Mouse (Mus musculus) brain, embryonic 18.5 days (tissue): ENCODE data around the gene Slc35c2.

ENCODE experiments used
- DNase-seq: peaks from one replicate; pipeline ENCODE4 v3.0.0-alpha.2; 2012; ENCODE audit warnings: low read depth, low spot score

Slc35c2 gene

DNA sequence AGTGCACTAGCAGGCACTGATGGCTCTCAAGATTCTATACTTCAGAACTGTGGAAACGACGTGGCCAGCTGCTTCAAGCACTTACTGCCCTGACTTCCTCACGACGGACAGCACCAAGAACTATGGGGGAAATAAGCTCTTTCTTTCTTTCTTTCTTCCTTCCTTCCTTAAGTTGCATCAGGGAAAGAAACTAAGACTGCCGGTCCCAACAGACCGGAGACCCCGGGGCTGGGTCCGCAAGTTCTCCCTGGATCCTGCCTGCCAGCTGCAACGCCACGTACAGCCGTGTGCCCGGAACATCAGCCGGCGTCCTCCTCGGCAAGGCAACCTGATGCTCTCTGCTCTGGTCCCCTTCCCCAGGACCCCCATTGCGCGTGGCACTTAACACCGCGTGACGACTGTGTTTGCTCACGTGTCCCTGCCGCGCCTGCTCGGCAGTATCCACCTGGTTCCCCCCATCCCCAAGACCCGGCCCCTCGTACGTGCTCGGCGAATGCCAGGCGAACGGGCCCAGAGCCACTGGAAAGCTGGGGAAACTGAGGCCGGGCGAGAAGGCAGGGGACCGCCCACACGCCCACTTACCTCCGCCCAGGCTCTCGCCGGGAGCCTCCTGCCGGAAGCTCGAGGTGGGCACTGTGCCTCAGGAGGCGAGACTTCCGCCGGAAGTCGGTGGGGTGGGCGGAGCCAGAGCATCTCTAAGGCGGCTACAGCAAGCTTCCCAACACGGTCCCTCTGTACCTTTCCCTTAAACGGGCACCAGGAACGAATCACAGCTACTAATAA lies at the start of gene Slc35c2:
Slc35c2 (minus strand) TSS at position 668 of the 783 bp plus-strand sequence.
- peak; percentile 79 for DNase-seq

DNA sequence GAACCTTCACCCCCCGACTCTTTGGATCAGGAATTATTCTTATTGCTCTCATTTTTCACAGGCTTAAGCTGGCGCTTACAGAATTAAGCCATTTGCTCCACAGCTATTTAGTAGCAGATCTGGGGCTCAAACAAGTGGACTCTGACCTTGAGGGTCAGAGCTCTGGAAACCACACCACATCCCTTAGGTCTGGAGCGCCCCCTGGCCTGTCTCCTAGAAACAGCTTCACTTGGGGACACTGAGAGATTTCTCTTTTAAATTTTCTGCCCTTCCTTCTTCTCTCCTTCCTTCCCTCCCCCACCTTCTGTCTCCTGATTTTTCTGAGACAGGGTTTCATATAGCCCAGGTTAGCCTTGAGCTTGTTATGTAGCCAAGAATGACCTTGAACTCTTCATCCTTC lies 49.5 kb upstream of the Slc35c2 start:
- DNase-seq, result no peak

DNA sequence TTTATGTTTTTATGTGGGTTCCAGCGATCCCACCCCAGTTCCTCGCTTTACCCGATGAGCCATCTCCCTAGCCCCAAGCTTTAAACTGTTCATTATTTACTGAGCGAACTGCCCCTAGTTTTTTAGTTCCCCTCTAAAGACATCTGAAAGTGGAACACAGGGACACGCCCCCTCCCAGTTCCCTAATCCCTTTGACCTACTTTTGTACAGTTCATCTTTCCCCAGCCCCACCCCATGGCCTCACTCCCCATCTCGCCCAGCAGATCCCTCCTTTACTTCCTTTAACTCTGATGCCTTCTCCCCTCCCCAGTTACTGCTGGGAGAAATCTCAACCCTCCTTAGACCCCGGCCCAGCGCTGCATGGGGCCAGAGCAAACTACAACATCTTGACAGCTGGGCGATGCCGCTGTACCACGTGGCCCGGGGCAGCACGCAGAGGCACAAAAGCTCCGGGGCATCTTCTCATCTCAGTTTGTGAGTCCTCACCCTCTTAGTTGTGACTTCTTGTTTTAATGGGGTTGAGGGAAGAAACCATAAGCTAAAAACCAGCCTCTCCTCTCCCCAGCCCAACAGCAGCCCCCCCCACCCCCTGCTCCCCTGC lies 45.0 kb upstream of the Slc35c2 start:
- no peak for DNase-seq

DNA sequence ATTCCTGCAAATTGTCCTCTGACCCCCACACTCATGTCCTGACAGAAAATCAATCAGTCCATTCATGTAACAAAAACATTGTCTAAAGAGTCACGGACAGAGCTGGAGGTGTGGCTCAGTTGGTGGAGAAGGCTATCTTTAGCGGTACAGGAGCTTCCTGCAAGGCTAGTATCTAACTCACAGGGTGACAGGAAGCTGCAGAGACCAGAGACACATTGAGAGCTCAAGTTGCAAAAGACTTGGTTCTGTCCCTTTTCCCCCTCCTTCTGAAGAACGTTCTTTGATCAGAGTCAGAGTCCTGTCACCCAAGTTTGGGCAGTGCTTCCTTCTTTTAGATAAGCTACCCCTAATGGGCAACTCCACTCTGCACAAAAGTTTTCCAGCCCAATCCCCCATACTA lies 42.0 kb upstream of the Slc35c2 start:
- DNase-seq, result no peak

DNA sequence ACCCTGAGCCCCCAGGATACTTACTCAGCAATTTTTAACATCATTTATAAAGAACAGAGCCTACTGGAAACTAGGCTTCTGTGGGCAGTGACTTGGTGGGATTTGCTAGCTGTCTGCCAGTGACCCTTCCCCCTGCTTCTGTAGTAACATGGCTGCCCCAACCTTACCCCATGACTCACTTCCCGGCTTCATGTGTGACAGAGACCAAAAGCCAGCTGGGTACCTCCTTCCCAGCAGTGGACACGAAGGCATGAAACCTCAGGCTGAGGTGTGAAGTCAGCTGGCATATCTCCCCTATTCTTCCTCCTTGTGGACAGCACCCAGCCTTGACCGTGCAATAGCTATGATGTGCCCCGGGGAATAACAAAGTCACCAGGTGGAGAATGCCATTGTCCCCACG lies 41.1 kb upstream of the Slc35c2 start:
- DNase-seq, result no peak

DNA sequence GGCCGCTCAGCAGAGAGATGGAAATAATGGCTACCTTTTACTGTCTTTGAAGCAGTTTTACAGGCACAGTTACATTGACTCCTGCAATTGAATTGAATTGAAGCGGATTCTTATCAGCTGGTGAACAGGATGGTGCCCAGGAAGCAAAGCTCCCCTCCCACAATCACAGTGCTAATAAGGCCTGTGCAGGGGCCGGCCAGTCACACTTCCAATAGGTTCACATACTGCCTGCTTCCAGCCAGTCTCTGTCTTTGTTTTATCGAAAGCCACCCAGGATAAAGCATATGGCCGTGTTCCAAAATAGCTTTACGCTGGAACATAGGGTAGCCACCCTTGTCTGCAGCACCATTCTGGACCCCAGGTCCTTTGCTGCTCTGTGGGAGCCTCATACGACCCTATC lies 39.7 kb upstream of the Slc35c2 start:
- no peak for DNase-seq

DNA sequence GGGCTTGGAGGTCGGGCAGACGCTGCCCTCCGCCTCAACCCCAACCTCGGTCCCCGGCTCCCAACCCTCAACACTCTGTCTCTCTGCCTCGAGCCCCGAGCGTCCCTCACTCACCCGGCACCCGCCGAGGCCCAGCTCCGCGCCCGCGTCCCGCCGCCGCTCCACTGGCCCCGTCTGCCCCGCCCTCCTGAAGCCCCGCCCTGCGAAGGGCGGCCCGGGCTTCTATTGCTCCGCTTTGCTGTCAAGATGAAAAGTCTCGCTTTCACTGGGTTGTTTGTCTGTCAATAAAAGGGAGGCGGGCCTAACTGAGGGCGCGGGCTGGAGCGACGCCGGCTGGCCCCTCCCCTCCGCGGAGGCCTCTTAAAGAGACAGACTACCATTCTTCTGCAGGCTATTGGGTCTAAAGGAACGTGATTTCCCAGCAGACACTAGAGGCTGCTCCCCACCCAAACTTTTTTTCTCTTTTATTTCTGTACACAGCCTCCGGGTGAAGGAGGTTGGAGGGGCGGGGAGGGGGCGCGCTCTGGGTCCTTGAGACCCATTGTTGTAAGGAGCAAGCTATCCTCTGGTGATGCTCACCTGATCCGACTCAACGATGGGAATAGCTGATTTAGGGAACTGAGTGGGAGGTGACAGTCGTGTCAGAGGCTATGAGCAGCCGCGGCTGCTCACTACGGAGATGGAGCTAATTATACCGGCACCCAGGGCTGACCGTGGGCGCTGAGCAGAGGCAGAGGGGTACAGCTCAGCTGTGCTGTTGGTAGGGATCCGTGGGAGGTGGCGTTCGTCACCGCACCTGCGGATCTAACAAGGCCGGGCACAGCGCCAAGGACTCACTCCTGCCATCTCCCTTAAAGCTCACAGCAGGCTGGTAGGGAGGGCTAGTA lies 38.9 kb upstream of the Slc35c2 start, which contains the start of gene Elmo2:
Elmo2 (minus strand) TSS at position 176 of the 887 bp plus-strand sequence.
- peak; percentile 96 for DNase-seq

DNA sequence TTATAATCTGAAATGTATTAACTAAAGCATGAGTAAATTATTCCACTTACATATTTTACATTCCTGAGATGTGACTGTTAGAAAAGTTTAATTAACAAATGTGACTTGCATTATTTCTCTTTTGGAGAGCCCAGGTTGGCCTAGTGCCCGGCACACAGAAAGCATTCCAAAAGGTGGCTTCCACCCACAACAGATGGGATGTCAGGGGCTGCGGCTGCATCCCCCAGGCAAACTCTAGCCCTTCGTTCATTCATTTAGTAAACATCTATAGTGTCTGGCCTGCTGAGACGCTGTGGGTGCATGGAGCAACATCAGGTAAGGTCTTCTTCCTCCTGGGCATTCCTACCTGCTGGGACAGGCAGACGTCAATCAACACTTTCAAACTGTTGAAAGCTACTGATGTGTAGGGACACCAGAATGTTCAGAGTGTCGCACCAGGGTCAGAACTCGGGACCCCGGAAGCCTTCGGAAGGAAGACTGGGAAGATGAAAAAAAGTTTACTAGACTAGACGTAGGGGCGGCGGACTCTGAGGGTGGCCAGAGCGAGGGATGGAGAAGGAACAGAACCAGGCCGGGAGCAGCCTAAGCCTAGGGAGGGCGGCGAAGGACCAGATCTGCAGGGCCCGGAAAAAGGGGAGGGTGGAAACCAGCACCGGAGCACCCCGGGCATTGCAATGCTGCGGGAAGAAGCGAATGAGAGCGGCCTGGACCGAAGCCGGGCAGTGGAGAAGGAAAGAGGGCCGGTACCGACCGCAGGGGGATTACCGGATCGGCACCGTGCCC lies 38.0 kb upstream of the Slc35c2 start:
- no peak for DNase-seq

DNA sequence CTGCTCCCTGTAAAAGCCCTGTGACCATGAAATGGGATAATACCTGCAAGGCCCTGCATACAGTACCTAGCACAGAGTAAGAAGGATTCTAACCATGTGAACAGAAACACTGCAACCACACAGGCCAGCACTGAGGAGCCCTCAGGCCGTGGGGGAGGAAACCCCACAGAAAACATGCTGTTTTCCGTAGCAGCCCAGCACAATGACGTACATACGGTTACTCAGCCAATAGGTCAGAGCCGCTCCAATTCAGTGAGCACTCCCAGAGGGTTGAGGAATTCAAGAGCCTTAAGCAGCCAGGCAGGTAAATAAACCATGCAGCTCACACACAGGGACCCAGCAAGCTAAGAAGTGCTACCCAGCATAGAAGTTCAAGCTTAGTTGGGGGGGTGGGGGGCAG lies 36.3 kb upstream of the Slc35c2 start:
- no peak for DNase-seq

DNA sequence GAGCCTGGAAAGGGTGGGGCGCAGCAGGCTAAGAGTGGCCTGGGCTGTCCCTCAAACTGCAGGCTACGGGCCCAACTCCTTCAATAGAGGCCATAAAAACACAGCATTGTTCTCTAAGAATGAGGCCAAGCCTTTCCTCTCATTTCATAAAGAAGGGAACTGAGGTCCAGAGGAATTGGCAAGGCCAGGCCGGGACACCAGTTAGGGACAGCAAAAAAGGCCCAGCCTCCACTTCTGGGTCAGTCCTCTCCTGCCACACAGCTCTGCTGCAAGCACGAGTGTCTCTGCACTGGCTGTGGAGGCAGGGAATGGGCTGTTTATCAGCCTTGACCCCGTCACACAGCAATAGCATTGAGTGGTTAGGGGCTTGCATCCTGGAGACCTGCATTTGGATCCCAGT lies 35.8 kb upstream of the Slc35c2 start:
- DNase-seq, result no peak

DNA sequence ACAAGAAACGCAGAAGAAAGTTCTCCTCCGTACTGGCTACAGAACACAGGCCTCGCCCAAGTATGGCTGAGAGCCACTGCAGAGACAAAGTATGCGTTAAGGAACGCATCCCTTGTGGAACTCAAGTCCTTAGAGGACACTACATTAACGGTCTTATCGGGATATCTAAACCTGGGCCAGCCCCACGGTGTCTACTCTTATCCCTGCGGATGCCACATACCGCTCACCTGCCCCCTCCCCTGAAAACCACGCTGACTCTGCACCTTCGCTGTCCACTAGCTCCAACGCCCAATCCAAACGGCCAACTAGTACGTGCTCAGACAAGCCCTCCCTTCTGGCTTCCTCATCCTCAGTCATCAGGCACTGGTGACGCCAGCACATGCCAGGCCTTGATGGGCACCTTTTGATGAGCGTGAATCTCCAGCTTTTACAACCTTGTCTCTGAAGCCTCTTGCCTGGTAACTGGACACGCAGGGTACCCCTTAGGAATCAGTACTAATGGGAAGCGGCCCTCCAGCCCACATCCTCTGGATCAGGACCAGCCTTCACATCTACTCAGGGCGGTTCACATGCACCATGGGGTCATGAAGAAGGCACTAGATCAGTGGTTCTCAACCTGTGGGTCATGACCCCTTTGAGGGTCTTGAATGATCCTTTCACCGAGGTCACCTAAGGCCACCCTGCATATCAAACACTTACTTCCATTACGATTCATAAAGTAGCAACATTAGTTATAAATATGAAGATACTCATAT lies 34.5 kb upstream of the Slc35c2 start:
- DNase-seq, result no peak

DNA sequence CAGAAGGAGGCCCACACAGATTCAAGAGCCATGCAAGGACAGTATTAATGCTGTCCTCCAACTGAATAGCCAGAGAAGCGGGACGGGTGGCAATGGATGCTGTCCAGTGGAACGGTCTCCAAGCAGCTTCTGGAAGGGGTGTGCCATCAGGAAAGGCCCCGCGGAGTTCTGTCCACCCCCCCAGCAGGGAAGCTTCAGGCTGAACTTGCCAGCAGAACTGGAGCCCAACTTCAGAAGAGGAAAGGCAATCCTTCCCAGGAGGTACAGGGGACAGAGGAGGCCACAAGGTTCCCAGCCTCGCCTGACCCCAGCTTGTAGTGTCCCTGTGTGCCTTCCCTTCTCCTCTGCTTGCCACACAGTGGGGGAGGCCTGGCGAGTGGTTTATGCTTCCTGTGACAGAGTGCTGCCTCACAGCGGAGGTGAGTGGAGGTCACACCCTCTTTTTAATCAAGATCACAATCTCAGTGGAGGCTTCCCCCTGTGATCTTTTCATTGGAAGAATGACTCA lies 33.8 kb upstream of the Slc35c2 start:
- DNase-seq, result no peak

DNA sequence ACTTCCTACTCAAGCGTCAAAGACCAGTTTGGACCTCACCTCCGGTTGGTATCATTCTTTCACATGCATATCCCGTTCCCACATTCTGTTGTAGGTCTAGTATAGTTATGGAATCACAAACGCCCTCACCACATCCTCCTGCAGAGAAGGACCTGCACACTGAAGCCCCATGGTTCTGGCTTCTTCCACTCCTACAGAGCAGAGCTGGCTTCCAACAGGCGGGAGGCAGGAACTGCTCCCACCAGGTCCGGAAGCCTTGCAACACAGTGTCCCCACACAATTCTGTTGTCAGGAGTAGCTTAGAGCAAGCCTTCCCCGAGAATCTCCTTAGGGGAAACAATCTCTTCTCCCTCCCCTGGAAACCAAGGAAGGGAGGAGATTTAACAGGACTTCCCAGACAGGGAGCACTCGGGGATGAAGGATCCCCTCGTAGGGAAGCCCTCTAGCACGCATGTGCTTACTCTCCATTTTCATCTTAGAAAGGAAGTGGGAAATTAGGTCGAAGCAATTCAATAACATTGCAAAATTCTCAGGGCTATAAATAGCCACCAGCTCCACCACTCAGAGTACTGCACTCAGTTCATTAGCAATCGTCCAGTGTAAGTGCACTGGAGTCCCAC lies 33.0 kb upstream of the Slc35c2 start:
- DNase-seq, result no peak

DNA sequence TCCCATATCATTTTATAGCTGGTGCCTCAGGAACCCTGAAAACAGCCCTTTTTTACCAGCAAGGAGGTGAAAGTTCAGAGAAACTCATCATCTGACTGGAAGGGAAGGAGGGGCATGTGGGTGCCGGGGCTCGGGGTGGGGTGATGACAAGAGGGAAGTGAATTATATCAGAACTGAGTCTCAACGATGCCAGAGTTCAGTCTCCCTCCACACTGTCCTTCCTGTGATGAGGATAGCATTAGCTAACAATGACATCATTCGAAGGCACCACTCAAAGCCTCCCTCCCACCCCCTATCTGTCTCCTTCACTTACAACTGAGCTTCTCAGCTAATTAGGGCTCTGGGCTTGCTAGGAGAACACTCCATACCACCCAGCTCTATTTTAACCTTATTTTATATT lies 31.8 kb upstream of the Slc35c2 start:
- no peak for DNase-seq

DNA sequence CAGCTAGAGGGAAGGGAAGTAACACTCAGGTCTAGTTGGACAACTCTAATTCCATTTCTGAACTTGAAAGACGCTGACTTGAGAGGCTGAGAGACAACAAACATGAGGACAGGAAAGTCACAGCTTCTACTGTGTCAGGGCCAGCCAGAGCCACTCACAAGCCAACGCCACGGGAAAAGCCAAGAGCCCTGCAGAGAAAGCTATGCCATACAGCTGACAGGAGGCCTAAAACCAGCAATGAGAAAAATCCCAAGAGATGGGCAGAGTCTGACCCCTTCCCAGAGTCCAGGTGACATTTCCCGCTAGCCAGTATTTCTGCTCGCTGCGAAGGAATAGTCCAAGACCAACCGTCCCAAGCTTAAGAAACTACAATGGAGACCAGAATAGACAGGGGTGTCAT lies 31.3 kb upstream of the Slc35c2 start:
- DNase-seq, result no peak

DNA sequence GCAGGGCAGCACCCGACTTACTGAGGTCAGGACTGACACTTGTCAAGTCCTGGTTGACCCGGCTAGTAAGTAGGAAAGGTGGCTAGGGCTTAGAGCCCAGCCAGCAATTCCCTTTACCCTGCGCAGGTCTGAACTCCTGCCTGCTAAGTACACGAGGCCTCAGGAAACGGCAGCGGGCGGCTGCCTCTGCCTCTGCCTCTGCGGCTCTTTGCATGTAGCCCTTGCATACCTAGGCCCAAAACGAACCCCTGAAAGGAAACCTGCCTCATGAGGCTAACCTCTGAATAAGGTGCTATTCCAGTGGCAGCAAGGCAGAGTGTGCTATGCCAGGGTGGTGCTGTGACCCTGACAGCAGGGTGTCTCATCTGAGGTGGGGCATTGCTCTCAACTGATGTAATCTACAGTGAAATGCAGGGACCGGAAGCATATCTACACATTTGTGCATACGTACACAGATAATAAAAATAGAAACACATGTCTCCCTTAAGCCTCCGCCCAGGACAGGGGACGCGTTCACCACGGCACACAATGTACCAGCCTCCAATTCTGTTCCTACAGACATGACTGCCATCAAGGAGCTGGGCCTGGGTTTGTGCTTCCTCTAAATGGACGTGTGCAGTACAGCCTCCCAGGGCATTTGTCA lies 30.1 kb upstream of the Slc35c2 start:
- DNase-seq, result no peak

DNA sequence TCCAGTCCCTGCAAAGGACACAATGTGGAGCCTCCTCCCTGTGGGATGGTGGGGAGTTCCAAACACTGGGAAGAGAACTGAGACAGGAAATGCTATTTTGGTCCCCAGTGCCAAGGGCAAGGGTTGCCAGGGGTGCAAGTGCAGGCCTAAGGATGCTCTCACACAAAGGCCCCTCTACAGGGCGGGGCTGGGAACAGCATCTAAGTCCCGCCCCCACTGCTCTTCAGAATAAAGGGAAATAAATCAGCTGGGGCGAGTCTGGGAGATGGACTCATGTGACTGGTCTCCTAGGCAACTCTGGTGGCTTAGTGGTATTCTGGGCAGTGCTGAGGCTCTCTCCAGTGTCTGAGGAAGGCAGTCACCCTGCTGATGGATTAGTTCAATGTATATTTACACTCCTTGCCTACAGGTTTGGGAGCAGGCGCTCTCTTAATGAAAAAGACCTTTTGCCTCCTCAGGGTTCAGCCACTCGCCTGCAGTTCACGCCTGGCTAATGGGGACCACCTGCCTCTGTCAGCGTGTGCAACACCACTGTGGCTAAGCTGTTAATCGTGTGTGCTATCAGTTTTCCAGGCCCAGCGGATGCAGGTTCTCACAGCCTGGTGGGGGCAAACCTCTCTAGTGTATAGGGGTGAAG lies 29.3 kb upstream of the Slc35c2 start:
- DNase-seq, result peak; percentile 68

DNA sequence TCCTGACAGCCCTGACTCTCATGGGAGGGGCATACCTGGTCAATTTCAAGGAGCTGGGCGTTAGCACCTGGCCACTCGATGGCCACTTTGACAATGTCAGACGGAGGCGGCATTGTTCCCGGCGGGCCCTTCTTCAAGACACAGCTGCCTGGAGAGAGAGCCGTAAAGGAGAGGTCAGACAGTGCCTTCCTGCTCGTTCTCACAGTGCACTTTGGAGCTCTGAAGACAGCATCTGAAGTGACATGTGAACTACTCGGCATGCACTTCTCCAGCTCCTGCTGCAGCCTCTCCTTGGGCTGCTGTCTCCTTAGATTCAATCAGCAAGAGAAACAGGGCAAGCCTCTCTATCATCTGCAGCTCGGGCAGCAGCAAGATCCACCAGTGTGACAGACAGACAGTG lies 28.5 kb upstream of the Slc35c2 start:
- DNase-seq, result no peak

DNA sequence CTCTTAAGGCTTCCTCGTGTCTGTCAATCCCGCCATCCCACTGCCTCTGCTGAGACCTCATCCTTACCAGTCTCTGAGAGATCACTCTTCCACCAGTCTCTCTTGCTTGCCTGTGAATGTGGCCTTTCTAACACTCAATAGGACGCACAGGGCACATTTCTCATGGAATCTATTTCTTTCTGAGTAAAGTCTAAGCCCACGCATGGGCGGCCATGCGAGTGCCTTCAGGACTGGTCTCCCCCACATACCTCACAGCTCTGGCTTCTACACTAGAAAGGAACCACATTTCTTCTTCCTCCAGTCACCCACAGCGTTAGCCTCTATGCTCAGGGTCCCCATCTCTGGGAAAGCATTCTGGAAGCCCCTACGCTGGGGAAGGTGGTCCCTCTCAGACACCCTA lies 26.5 kb upstream of the Slc35c2 start:
- no peak for DNase-seq
